Mouse (Mus musculus) adrenal gland, postnatal 25 days (tissue): ENCODE results near the gene Spock1. TPM values are rescaled to one million over a fixed set of nuclear protein-coding genes. Genes with fewer than 3 reads are reported as not detected.

Source experiments
- DNase-seq: peaks from one replicate; pipeline ENCODE4 v3.0.0; 2021; ENCODE audit warnings: mixed read lengths
- total RNA-seq: library from RNA; stranded (reverse); gene quantifications from 2 replicates; pipeline ENCODE4 v1.2.3, GENCODE M21; 2021

Spock1 gene
- total RNA-seq, 1 experiment from 2014 or later, result 9.5 TPM

- DNase-seq, result no peak
These were observed 181.5 kb downstream of the Spock1 start for GRCm38 (mm10) chr13:57726654-57727053.

GRCm38 (mm10) chr13:57722329-57722936 is 185.7 kb downstream of the Spock1 start:
- no peak for DNase-seq

GRCm38 (mm10) chr13:57721524-57722279 is 186.4 kb downstream of the Spock1 start:
- no peak for DNase-seq

- no peak for DNase-seq
These were observed 190.0 kb downstream of the Spock1 start for GRCm38 (mm10) chr13:57718087-57718486.

- no peak for DNase-seq
These were observed 195.2 kb downstream of the Spock1 start for GRCm38 (mm10) chr13:57712910-57713309.

- no peak for DNase-seq
These were observed 199.7 kb downstream of the Spock1 start for GRCm38 (mm10) chr13:57708425-57708824.

- DNase-seq, result no peak
These were observed 205.2 kb downstream of the Spock1 start for GRCm38 (mm10) chr13:57702966-57703365.

GRCm38 (mm10) chr13:57696685-57697084 is 211.4 kb downstream of the Spock1 start:
- DNase-seq, result no peak

GRCm38 (mm10) chr13:57688926-57689325 is 219.2 kb downstream of the Spock1 start:
- no peak for DNase-seq

- DNase-seq, result no peak
These were observed 221.7 kb downstream of the Spock1 start for GRCm38 (mm10) chr13:57686437-57686836.

- DNase-seq, result no peak
These were observed 222.9 kb downstream of the Spock1 start for GRCm38 (mm10) chr13:57685201-57685600.

- DNase-seq, result peak; percentile 16
These were observed 228.5 kb downstream of the Spock1 start for GRCm38 (mm10) chr13:57679591-57679990.

- DNase-seq, result no peak
These were observed 231.3 kb downstream of the Spock1 start for GRCm38 (mm10) chr13:57676820-57677219.

- no peak for DNase-seq
These were observed 234.7 kb downstream of the Spock1 start for GRCm38 (mm10) chr13:57673399-57673798.

GRCm38 (mm10) chr13:57672762-57673161 is 235.4 kb downstream of the Spock1 start:
- DNase-seq, result no peak

GRCm38 (mm10) chr13:57671919-57672318 is 236.2 kb downstream of the Spock1 start:
- no peak for DNase-seq

- DNase-seq, result no peak
These were observed 236.8 kb downstream of the Spock1 start for GRCm38 (mm10) chr13:57671322-57671721.

- no peak for DNase-seq
These were observed 240.5 kb downstream of the Spock1 start for GRCm38 (mm10) chr13:57667621-57668020.

GRCm38 (mm10) chr13:57666173-57666842 is 241.8 kb downstream of the Spock1 start:
- no peak for DNase-seq

- DNase-seq, result no peak
These were observed 245.6 kb downstream of the Spock1 start for GRCm38 (mm10) chr13:57662554-57662953.

- DNase-seq, result no peak
These were observed 247.6 kb downstream of the Spock1 start for GRCm38 (mm10) chr13:57660523-57660922.

GRCm38 (mm10) chr13:57659872-57660271 is 248.3 kb downstream of the Spock1 start:
- peak; percentile 19 for DNase-seq

- peak; percentile 50 for DNase-seq
These were observed 251.5 kb downstream of the Spock1 start for GRCm38 (mm10) chr13:57656606-57657005.
